Mouse (Mus musculus) lung, adult 2 months (tissue): ENCODE results near the gene Cul3.

ENCODE experiments used
- CTCF ChIP-seq: fragments of 200-500 bp; IDR thresholded peaks from 2 replicates; pipeline ENCODE4 v1.5.1; 2011; ENCODE audit warnings: mild to moderate bottlenecking, low read length, control low read depth; ENCODE audit not compliant: insufficient read depth
- POLR2A ChIP-seq: fragments of 200-500 bp; IDR thresholded peaks from 2 replicates; pipeline ENCODE4 v1.6.1; 2011; ENCODE audit warnings: low read depth, mild to moderate bottlenecking, control low read depth, low read length, borderline replicate concordance; ENCODE audit errors: extremely low read depth

DNA sequence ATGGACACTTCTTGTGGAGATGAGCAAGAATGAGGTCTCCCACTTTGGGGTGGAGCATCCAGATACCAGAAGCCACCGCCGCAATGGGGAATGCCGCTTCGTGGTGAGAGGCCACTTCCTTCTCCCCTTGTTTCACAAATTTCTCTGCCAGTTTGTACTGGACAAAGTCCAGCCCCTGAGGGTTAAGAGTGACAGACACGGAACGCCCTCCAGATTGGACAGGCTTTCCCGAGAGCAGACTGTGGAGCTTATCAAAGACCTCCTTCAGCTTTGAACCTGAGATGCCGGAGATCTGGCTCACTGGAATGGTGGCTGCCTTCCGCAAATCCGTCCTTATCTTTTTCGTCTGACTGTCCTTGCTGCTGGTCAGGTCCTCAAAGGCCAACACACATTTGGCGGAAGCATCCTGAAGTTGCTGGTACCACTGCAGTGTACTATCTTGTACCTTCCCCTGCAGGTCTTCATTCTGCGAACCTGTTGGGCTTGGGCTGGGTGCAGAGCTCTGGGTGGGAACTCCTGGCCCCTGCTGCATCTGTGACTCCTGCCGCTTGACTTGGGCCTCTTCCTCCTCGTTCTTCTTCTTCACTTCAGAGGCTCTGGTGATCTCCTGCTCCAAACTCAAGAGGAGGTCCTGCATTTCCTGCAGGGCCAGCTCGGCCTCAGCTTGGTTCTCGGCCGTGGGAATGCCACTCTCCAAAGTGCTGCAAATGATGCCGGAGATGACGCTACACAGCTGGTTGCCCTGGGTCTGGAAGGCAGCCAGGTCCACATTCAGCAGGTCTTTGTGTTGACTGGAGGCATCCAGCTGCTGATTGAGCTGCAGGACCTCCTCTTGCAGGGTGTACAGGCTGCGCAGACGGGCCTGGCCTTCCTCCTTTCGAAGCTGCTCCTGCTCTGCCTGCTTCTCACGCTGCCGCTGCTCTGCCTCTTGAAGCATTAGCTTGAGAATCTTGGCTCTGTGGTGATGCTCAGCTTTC, 43.6 kb upstream of the Cul3 start:
- TF ChIP-seq CTCF (no peak), POLR2A (no peak)
